Mouse (Mus musculus) adrenal gland, postnatal 25 days (tissue): ENCODE measurements at regions not wholly inside any gene's neighbourhood (a gene's known extent, or its start where the extent isn't known, plus 50 kb on each side); places are given as distances from the start of the nearest gene placed in this dataset.

ENCODE experiments used
- DNase-seq: peaks from one replicate; pipeline ENCODE4 v3.0.0; 2021; ENCODE audit warnings: mixed read lengths

DNA sequence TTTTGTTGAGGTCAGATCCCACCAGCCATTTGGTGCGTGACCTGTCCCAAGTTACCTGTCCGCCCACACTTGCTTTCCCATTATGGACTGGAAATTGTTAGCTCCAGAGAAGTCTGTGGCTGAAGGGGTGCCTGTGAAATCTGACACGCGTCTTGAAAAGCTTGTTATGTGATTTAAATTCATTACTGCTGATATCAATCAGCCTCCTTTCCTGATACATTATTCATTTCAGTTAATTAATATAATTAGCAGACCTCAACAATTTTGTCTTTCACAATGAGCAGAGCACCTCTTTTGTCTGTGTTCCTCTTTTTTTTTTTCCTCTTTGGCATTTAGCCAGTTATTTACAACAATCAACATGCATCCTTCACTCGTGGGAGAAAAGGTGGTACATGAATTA is 58.6 kb upstream of the Grip1 start:
- DNase-seq, result no peak

DNA sequence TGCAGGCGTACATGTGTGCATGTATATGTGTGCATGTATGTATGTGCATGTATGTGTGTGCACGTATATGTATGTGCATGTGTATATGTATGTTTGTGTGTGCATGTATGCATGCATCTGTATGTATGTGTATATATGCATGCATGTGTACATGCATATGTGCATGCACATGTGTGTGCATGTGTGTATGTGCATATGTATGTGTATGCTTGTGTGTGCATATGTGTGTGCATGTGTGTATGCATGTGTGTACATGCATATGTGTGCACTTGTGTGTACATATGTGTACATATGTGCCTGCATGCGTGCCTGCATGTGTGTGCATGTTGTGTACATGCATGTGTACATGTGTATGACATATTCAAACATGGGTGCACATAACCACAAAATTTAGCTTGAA is 65.7 kb upstream of the Grip1 start:
- no peak for DNase-seq

DNA sequence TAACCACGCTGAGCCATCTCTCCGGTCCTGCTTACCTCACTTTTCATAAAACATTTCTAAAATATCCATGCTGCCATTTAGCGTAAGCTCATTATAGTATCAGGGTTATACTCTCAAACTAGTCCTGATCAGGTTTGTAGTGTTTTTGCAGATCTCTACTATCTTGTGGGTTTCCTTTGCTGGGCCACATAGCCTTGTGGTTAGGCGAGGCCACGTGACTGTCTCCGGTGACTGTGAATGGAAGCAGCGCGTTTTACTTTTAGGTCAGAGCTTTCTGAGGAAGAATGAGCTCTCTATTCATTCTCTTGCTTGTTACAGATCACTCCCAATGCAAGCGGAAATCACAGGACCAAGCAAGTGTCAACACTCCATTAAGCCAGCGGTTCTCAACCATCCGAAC is 71.4 kb upstream of the Grip1 start:
- DNase-seq, result no peak

DNA sequence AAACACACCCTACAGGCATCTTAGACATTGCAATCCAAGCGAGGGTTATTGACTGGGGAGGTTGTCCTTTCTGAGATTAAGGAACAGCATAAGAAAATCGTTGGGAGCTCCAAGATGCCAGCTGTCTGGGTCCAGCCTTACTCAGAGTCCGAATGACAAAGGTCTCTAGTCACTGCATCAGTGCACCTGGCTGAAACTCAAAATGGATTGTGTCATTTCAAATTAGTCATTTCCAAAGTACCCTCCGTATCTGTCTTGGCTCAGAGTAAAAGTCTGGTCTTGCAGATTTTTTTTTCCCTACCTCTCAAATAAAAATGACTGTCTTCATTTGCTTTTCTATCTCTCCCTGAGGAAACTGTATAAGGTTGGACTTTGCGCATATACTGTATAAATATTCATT is 85.1 kb upstream of the Grip1 start:
- DNase-seq, result no peak

DNA sequence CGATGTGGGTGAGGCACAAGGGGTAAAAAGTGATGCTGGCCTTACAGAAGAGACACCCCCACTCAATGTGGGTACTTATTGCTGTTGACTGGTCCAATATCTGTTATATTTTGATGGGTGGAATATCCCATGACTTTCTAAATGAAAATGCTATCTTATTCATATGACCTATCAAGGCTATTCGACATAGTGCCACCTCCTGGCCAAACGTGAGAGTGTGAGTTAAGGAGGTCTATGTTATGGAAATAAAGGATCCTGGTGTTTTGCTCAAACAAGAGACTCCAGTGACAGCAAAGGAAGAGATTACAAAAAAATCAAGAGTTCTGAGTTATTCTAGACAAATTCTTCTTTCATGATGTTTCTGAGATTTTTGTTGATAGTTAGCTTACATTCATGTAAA is 90.0 kb upstream of the Grip1 start:
- peak; percentile 21 for DNase-seq

DNA sequence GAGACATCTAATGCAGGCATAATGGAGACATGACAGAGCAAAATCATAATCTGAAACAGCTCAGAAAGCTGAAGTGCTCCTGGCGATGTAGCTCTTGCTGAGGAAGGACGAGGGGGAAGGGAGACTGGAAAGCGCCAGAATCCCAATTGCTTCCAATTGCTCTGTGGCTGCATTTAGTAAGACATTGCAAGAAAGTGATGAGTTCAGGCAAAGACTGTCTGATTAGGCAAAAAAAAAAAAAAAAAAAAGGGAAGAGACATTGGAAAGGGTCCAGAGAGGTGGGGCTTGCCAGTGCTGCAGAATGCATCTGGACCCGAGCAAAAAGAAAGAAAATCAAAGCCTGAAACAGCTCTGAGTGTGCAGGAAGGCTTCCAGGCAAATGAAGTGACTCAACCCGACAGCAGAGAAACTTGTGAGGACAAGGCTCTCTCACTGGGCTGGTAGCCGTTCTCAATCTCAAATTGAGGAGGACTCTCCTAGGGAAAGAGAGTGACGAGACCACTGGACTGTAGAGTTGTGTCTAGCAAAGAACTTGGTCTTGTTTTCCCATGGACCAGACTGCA is 94.8 kb upstream of the Grip1 start:
- DNase-seq, result no peak

DNA sequence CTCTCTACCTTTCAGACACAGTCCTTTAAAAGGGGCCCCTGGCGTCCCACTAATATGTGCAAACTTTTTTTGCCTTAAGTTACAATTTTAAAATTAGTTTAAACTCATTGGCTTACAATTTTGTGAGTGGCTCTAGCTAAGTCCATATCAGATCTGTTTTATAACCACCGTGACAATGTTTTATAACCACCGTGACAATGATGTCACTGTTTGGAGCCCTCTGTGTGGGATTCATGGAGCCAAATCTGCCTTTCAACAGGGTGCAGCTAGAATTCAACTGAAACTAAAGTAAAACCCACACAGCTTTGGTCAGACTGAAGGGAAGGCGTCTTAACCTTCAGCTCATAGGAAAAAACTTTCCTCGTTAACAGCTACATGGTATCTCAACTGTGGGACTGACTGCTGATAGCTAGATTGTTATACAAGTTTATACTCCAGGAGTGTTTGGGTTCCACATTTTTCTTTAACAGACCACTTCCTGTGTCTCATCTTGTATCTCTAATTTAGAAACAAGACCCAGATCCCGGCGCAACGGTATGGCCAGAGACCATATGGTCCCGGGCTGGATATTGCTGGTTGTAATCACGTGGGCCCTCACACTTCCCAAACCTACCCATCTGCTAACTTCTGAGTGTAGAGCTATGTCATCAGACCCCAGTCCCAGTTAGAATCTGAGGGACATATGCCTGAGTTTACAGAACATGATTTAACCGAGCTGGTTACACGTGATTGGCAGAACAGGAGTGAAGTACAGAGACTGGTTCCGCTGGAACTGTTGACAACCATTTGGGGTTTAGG is 102.7 kb upstream of the Cand1 start:
- no peak for DNase-seq

DNA sequence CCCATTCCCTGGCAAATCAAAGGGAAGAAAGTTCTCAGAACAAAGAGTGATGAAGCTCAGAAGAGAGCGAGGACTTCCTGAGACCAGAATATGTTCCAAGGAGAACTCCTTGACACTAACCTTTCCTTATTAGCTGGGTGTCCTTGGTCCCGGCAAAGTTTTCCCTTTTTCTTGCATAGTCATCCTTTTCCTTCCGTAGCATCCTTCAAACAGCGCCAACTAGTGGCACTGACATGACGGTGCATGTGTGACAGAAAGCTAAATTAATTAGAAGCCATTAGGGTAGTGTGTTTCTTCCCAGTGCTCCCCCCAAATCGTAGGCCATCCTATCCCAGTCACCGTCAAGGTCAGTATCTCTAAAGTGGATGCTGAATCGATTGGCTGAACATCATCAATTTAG is 100.5 kb upstream of the Cand1 start:
- DNase-seq, result no peak

DNA sequence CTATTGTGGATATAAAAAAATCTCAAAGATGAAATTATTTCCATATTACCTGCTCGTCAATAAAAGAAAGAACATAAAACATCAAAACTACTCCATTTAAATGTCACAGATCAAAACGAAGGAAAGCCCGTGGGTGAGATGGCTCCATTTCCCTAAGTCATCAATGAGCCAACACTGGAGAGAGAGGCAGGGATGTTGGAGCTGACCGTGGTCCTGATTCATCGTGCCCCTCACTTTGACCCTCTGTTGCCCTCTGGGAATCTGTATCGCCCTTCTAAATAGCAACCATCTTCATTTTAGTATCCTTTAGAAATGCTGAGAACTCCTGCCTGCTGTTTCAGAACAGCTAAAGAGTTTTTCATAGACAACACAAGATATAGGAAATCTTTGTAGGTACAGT is 87.1 kb upstream of the Cand1 start:
- DNase-seq, result no peak

DNA sequence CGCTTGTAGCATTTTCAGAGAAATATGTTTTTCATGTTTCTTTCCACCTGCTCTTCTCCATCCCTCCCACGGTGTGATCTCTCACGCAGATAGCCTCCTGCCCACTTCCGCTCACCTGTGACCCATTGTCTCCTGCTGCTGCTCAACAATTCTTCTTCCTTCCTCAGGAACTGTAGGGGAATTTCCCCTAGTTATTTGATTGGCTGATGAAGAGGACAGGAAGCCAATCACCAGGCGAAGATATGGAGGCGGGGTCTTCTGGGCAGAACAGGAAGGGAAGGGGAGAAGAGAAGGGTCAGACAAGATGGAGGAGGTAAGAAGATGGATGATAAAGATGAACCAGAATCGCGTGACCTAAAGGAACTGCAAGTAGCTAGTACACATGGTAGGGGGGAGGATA is 80.1 kb upstream of the Cand1 start:
- no peak for DNase-seq

DNA sequence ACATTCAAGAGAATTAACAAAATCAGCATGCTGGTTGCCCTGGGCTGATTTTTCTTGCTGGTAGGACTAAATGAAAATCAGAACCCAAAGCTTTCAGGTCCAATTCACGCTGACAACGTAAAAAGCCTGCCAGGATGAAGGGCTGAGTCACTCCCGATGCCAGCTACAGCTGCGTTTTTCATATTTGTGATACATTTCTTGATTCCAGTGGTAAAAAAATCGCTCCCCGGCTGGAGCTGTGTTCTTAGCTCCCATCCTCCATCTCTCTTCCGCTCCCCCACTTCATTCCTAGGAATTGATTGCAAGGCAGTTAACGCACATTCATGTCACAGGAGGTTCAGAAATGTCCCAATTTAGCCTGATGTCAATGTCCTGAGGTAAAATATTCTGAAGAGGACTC is 78.6 kb upstream of the Cand1 start:
- no peak for DNase-seq

DNA sequence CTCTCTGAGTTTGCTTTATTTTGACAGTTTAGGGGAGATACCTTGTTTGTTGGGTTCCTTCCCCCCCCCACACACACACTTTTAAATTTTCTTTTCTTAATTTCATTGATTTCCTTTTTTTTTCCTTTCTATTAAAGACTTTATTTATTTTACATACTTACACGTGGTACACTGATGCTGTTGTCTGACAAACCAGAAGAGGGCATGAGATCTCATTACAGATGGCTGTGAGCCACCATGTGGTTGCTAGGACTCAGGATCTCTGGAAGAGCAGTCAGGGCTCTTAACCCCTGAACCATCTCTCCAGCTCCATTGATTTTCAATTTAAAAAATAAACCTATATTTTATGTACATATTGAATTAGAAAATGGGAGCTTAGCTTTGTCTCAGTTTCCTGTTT is 71.7 kb upstream of the Cand1 start:
- DNase-seq, result no peak

DNA sequence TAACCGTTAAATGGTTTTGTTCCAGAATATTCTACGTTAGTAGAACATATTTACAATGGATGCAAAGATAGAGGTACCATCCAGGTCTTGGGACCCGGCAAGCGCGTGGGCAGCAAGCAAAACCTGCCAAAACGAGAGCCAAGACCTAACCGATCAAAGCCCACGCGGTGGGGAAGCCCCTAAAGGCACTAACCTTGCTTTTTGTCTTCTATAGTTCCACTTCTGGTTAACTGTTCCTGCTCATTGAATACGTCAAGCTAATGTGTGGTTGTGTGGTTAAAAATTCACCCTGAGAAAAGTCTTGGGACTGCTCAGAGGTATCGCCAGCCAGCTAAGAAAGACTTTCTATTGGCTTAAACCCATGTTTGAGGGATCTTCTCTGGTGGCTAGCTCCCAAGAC is 55.9 kb upstream of the Cand1 start:
- no peak for DNase-seq

DNA sequence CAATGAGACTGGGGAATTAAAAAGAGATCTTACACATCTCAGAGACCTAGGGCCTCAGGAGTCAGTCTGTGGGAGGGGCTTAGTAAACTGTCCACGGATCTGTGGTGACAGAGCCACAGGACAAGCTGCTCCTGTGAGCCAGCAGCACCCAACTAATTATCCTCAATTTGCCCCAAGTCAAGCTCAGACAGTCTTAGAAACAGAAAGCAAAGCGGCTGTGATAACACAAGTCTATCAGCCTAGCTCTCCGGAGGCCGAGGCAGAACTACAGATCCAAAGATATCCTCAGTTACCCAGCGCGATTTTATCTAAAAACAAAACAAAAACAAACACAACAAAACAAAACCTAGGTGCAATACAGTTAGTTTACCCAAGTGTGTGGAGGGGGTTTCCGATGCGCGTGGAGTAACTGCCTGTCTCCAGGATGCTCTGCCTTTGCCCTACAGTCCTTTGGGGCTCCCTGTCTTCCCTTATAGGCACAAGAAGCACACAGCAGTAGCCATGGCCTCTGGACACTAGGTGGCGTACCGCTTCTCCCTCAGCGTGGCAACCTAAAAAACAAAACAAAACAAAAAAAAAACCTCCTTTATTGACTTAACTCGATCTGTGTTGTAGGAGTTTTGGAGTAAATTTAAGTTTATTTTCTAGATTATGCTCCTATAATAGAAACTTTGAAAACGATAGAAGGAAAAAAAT is 54.7 kb upstream of the Cand1 start:
- peak; percentile 32 for DNase-seq

DNA sequence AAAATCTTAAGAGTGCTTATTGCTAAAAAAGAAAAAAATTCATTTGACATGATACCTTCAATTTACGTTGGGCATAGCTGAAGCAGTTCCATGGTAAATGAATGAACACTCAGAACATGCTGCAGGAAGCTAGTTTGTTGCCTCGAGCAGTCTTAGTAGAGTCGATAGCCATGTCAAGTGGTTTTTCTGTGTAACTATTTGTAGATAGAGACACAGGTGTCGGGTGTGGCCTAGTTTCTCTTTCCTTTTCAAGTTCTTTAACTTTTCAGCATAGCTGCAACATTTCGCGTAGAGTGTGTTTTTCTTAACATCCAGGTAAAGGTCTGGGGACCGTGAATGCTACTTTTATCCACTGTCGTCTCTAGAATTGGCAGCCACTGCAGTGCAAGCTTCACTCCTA is 53.5 kb upstream of the Cand1 start:
- no peak for DNase-seq
